Mouse (Mus musculus): ENCODE measurements around the gene Nfix.

DNA sequence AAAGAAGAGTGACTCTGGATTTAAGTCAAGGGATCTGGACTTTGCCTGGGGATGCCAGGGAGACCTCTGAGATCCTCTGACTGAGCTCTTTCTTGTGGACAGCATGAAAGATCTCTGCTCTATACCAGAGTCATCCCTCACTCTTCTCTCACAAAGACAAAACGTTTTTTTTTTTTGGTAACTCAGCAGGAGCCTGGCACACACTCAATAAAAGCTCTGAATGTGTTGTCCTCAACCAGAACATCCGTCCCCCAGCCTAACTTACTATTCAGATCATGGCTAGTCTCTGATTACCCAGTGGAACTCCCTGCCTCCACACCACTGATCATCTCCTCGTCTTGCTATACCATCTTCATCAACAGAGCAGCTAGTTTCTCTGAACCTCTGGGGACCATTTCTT is 115.6 kb downstream of the Nfix start:
- no peak for TF ChIP-seq CTCF (IDR thresholded peaks at IDR 0.05; ENCODE audit: borderline replicate concordance, insufficient read depth, low read depth, low read length)
- TF ChIP-seq POLR2A (IDR thresholded peaks at IDR 0.05; ENCODE audit: borderline replicate concordance, insufficient read depth, low read length): no peak

All from cerebellum, adult 2 months (tissue).